Mouse (Mus musculus) ES-Bruce4 (cell line): ENCODE measurements around the gene Sh3rf3. TPM values are rescaled to one million over a fixed set of nuclear protein-coding genes. Genes with fewer than 3 reads are reported as not detected.

Experiments
- H3K27ac ChIP-seq: 2 replicates; pipeline ENCODE4 v1.5.1; 2012; ENCODE audit warnings: low read length, inconsistent platforms; ENCODE audit not compliant: insufficient read depth
- H3K27me3 ChIP-seq: 2 replicates; pipeline ENCODE4 v1.6.1; 2012; ENCODE audit warnings: mild to moderate bottlenecking, low read length, inconsistent platforms; ENCODE audit not compliant: control insufficient read depth, poor library complexity, insufficient read depth, severe bottlenecking
- H3K36me3 ChIP-seq: 2 replicates; pipeline ENCODE4 v1.6.1; 2012; ENCODE audit warnings: inconsistent platforms, mild to moderate bottlenecking, low read length, moderate library complexity; ENCODE audit not compliant: control insufficient read depth, poor library complexity, insufficient read depth, severe bottlenecking
- H3K4me1 ChIP-seq: one replicate; pipeline ENCODE4 v1.8.1; 2011; ENCODE audit warnings: low read length; ENCODE audit not compliant: control insufficient read depth, insufficient read depth
- H3K4me3 ChIP-seq: 2 replicates; pipeline ENCODE4 v1.5.1; 2011; ENCODE audit warnings: low read depth, mild to moderate bottlenecking, low read length
- H3K9ac ChIP-seq: 2 replicates; pipeline ENCODE4 v1.6.1; 2012; ENCODE audit warnings: low read depth, mild to moderate bottlenecking, inconsistent platforms; ENCODE audit not compliant: poor library complexity, severe bottlenecking
- H3K9me3 ChIP-seq: replicated peaks from 2 replicates; pipeline ENCODE4 v1.6.1; 2012; ENCODE audit warnings: mild to moderate bottlenecking, low read length, inconsistent platforms; ENCODE audit not compliant: control insufficient read depth, poor library complexity, insufficient read depth, severe bottlenecking
- CTCF ChIP-seq: IDR thresholded peaks from one replicate; pipeline ENCODE4 v1.8.1; 2011; ENCODE audit warnings: low read depth, low read length
- EP300 ChIP-seq: IDR thresholded peaks from 2 replicates; pipeline ENCODE4 v1.6.1; 2011; ENCODE audit warnings: low read depth, low read length; ENCODE audit not compliant: insufficient read depth
- POLR2A ChIP-seq: IDR thresholded peaks from one replicate; pipeline ENCODE4 v1.8.1; 2011; ENCODE audit warnings: low read length; ENCODE audit not compliant: insufficient read depth
- polyA plus RNA-seq: library from polyadenylated mRNA; stranded (reverse); fragments of >200 nt; gene quantifications from 2 replicates; pipeline ENCODE4 v1.2.4, GENCODE M21; 2011; ENCODE audit warnings: low read depth; ENCODE audit not compliant: missing spikeins, insufficient read depth, insufficient read length

Gene Sh3rf3
- polyA plus RNA-seq, 1 experiment, result 0.55 TPM

GRCm38 (mm10) chr10:59104683-59105082 lies 291.5 kb downstream of the Sh3rf3 start:
- H3K9me3 ChIP-seq, result no peaks in the 10 kb centered on the region
- H3K9ac ChIP-seq, result no peak overlapping the region
- no peak overlapping the region for H3K4me3 ChIP-seq
- no peak overlapping the region for H3K27ac ChIP-seq
- H3K36me3 ChIP-seq, result no peaks in the 10 kb centered on the region
- no peaks in the 10 kb centered on the region for H3K4me1 ChIP-seq
- TF ChIP-seq CTCF, result no peak
- no peak for TF ChIP-seq POLR2A
- no peak for TF ChIP-seq EP300
- no peaks in the 10 kb centered on the region for H3K27me3 ChIP-seq

- H3K4me3 ChIP-seq, result no peak overlapping the region
- TF ChIP-seq EP300, result no peak
- TF ChIP-seq POLR2A, result no peak
- no peak for TF ChIP-seq CTCF
- H3K36me3 ChIP-seq, result no peaks in the 10 kb centered on the region
These were observed 292.7 kb downstream of the Sh3rf3 start for GRCm38 (mm10) chr10:59105885-59106284.

GRCm38 (mm10) chr10:59106644-59107043 lies 293.5 kb downstream of the Sh3rf3 start:
- no peak overlapping the region for H3K27ac ChIP-seq
- TF ChIP-seq POLR2A (no peak), CTCF (no peak), EP300 (no peak)

More at GRCm38 (mm10) chr10:59105885-59106284, 292.7 kb downstream of the Sh3rf3 start:
- Histone ChIP-seq H3K4me1 (no peaks in the 10 kb centered on the region), H3K27ac (no peak overlapping the region), H3K27me3 (no peaks in the 10 kb centered on the region), H3K9me3 (no peaks in the 10 kb centered on the region), H3K9ac (no peak overlapping the region)

GRCm38 (mm10) chr10:59109015-59109414 lies 295.9 kb downstream of the Sh3rf3 start:
- TF ChIP-seq CTCF, result peak; percentile 68
- no peak for TF ChIP-seq EP300
- TF ChIP-seq POLR2A, result no peak
- no peaks in the 10 kb centered on the region for H3K9me3 ChIP-seq
- H3K4me3 ChIP-seq, result no peak overlapping the region
- no peaks in the 10 kb centered on the region for H3K36me3 ChIP-seq
- H3K27ac ChIP-seq, result no peak overlapping the region
- H3K27me3 ChIP-seq, result no peaks in the 10 kb centered on the region
- H3K4me1 ChIP-seq, result no peaks in the 10 kb centered on the region
- H3K9ac ChIP-seq, result no peak overlapping the region

More at GRCm38 (mm10) chr10:59106644-59107043, 293.5 kb downstream of the Sh3rf3 start:
- Histone ChIP-seq H3K4me3 (no peak overlapping the region), H3K36me3 (no peaks in the 10 kb centered on the region), H3K9me3 (no peaks in the 10 kb centered on the region), H3K9ac (no peak overlapping the region), H3K4me1 (no peaks in the 10 kb centered on the region), H3K27me3 (no peaks in the 10 kb centered on the region)

GRCm38 (mm10) chr10:59110386-59110785 lies 297.2 kb downstream of the Sh3rf3 start:
- H3K36me3 ChIP-seq, result no peaks in the 10 kb centered on the region
- H3K4me3 ChIP-seq, result no peak overlapping the region
- no peak overlapping the region for H3K9ac ChIP-seq
- no peaks in the 10 kb centered on the region for H3K4me1 ChIP-seq
- no peaks in the 10 kb centered on the region for H3K27me3 ChIP-seq
- H3K27ac ChIP-seq, result no peak overlapping the region
- TF ChIP-seq EP300, result no peak
- TF ChIP-seq CTCF, result no peak
- TF ChIP-seq POLR2A, result no peak
- H3K9me3 ChIP-seq, result no peaks in the 10 kb centered on the region

- Histone ChIP-seq H3K9me3 (no peaks in the 10 kb centered on the region), H3K27me3 (no peaks in the 10 kb centered on the region), H3K27ac (no peak overlapping the region), H3K9ac (no peak overlapping the region), H3K4me1 (no peaks in the 10 kb centered on the region), H3K4me3 (no peak overlapping the region), H3K36me3 (no peaks in the 10 kb centered on the region)
- TF ChIP-seq EP300 (no peak), CTCF (no peak), POLR2A (no peak)
These were observed 299.6 kb downstream of the Sh3rf3 start for GRCm38 (mm10) chr10:59112755-59113154.
